Mouse (Mus musculus) liver, embryonic 14.5 days (tissue): ENCODE data around the gene Hist1h1e. TPM values are rescaled to one million over a fixed set of nuclear protein-coding genes. Genes with fewer than 3 reads are reported as not detected.

Experiments
- ATAC-seq: fragments of 200-750 bp; cut with Nextera tagmentation; 2 replicates; pipeline ENCODE4 v1.8.0; 2017; ENCODE audit warnings: moderate number of reproducible peaks, mild to moderate bottlenecking, moderate library complexity; ENCODE audit not compliant: insufficient read depth
- DNase-seq, 3 experiments: peaks; one replicate each; pipeline ENCODE4 v3.0.0-alpha.2; 2012 to 2013; ENCODE audit warnings: low read depth in 3 of 3, low spot score in 3 of 3
- H3K27ac ChIP-seq: fragments of 300-500 bp; sonication (generic); 2 replicates; pipeline ENCODE4 v1.5.1; 2014; ENCODE audit warnings: moderate library complexity, mild to moderate bottlenecking, control low read depth, inconsistent platforms
- H3K27me3 ChIP-seq: fragments of 300-500 bp; sonication (generic); 2 replicates; pipeline ENCODE4 v1.6.1; 2014; ENCODE audit warnings: mild to moderate bottlenecking, low read length, moderate library complexity; ENCODE audit not compliant: control insufficient read depth, insufficient read depth
- H3K36me3 ChIP-seq: fragments of 300-500 bp; sonication (generic); replicated peaks from 2 replicates; pipeline ENCODE4 v1.6.1; 2014; ENCODE audit warnings: low read depth; ENCODE audit not compliant: control insufficient read depth, insufficient read depth
- H3K4me1 ChIP-seq, 2 experiments: fragments of 200-500 bp in 1 of 2; fragments of 300-500 bp in 1 of 2; sonication (generic) in 1 of 2; replicated peaks; 2 replicates each; pipeline ENCODE4 v1.6.1; 2012 to 2014; ENCODE audit warnings: antibody characterized with exemption in 1 of 2, inconsistent platforms in 1 of 2, low read length in 1 of 2; ENCODE audit not compliant: control insufficient read depth in 2 of 2, insufficient read depth in 2 of 2
- H3K4me2 ChIP-seq: fragments of 300-500 bp; sonication (generic); 2 replicates; pipeline ENCODE4 v1.6.1; 2014; ENCODE audit warnings: low read depth, mild to moderate bottlenecking, control low read depth, moderate library complexity
- H3K4me3 ChIP-seq, 2 experiments: fragments of 200-500 bp in 1 of 2; fragments of 300-500 bp in 1 of 2; sonication (generic) in 1 of 2; 2 replicates each; pipeline ENCODE4 v1.5.1; 2012 to 2014; ENCODE audit warnings: low read depth in 2 of 2, low read length in 2 of 2, mild to moderate bottlenecking in 2 of 2, control low read depth in 1 of 2, inconsistent platforms in 1 of 2, moderate library complexity in 1 of 2; ENCODE audit not compliant: insufficient read depth in 1 of 2
- H3K9ac ChIP-seq: fragments of 300-500 bp; sonication (generic); replicated peaks from 2 replicates; pipeline ENCODE4 v1.6.1; 2014; ENCODE audit warnings: mild to moderate bottlenecking, control low read depth, moderate library complexity
- H3K9me3 ChIP-seq: fragments of 300-500 bp; sonication (generic); 2 replicates; pipeline ENCODE4 v1.6.1; 2016; ENCODE audit warnings: low read length, mixed read lengths; ENCODE audit not compliant: control insufficient read depth
- CTCF ChIP-seq: IDR thresholded peaks from 2 replicates; pipeline ENCODE4 v1.5.1; 2016; ENCODE audit warnings: antibody characterized with exemption, low read depth, control low read depth
- EP300 ChIP-seq: IDR thresholded peaks from 2 replicates; pipeline ENCODE4 v1.6.1; 2016; ENCODE audit warnings: antibody characterized with exemption, low read depth
- WGBS: fragments of 180-500 bp; shearing (Covaris S2); extraction: QIAGEN DNeasy Blood & Tissue Kit; methylation state at CpG from one replicate; pipeline ENCODE4 v1.1.7; 2014; ENCODE audit not compliant: insufficient replicate concordance; 5-methylcytosine and 5-hydroxymethylcytosine counted together
- polyA plus RNA-seq, 2 experiments: library from polyadenylated mRNA; depleted of rRNA in 1 of 2; stranded (reverse) in 1 of 2; unstranded in 1 of 2; fragments of >200 nt; fragmentation: Nextera tagmentation in 1 of 2; extraction: Ambion mirVana in 1 of 2; gene quantifications; 2 replicates each; pipeline versions ENCODE4 v1.2.1 to v1.2.3; 2012 to 2014

Gene Hist1h1e
- polyA plus RNA-seq, 2 experiments = 8.0 to 23.1 TPM

GRCm38 (mm10) chr13:23603182-23603699 lies 19.1 kb downstream of the Hist1h1e start:
- Histone ChIP-seq H3K9ac (no peak overlapping the region), H3K4me1 (peaks cover 3 to 8% of the 10 kb centered on the region in 2 experiments; a peak in 3 of 4 replicates), H3K27me3 (no peaks in the 10 kb centered on the region), H3K27ac (no peak overlapping the region), H3K36me3 (no peaks in the 10 kb centered on the region), H3K9me3 (no peaks in the 10 kb centered on the region), H3K4me3 (no peak overlapping the region), H3K4me2 (no peak overlapping the region)
- 41% methylated on average over 7 of the region's 7 CpGs for WGBS
- DNase-seq (no peak), ATAC-seq (no peak)
- TF ChIP-seq CTCF = no peak
- no peak for TF ChIP-seq EP300

GRCm38 (mm10) chr13:23597957-23598356 lies 24.4 kb downstream of the Hist1h1e start:
- Histone ChIP-seq H3K27ac (peak overlapping the region; percentile 65), H3K4me3 (no peak overlapping the region), H3K27me3 (no peaks in the 10 kb centered on the region), H3K4me1 (peaks cover 38 to 44% of the 10 kb centered on the region in 2 experiments), H3K9me3 (no peaks in the 10 kb centered on the region), H3K36me3 (no peaks in the 10 kb centered on the region), H3K9ac (peak overlapping the region; percentile 16; the same call in 1 of the 2 replicates), H3K4me2 (peak overlapping the region; percentile 18; the same call in 1 of the 2 replicates)
- 6% methylated on average over 9 of the region's 9 CpGs for WGBS
- TF ChIP-seq EP300 = peak; percentile 67
- TF ChIP-seq CTCF = peak; percentile 83
- ATAC-seq (no peak), DNase-seq (peak in 1 of 3 experiments; percentile 75)

GRCm38 (mm10) chr13:23595622-23596372 lies 26.6 kb downstream of the Hist1h1e start:
- H3K4me2 ChIP-seq = peak overlapping the region; percentile 63
- TF ChIP-seq EP300 (peak; percentile 87), CTCF (no peak)

GRCm38 (mm10) chr13:23595185-23595584 lies 27.2 kb downstream of the Hist1h1e start:
- no peaks in the 10 kb centered on the region for H3K36me3 ChIP-seq
- H3K4me3 ChIP-seq = no peak overlapping the region; a peak in 1 of 4 replicates
- H3K9me3 ChIP-seq = no peaks in the 10 kb centered on the region
- peak overlapping the region; percentile 76 for H3K9ac ChIP-seq
- 14% methylated on average over 2 of the region's 2 CpGs for WGBS
- no peak for DNase-seq
- peak overlapping the region; percentile 97 for H3K27ac ChIP-seq
- peak overlapping the region; percentile 63 for H3K4me2 ChIP-seq
- H3K27me3 ChIP-seq = no peaks in the 10 kb centered on the region
- TF ChIP-seq EP300 (no peak), CTCF (no peak)
- H3K4me1 ChIP-seq = peaks cover 44 to 48% of the 10 kb centered on the region in 2 experiments
- ATAC-seq = peak; percentile 27; the same call in 1 of the 2 replicates

More at GRCm38 (mm10) chr13:23595622-23596372, 26.6 kb downstream of the Hist1h1e start:
- Histone ChIP-seq H3K36me3 (no peaks in the 10 kb centered on the region), H3K27ac (peak overlapping the region; percentile 97), H3K9ac (peak overlapping the region; percentile 76), H3K27me3 (no peaks in the 10 kb centered on the region), H3K4me3 (peak overlapping the region in 1 of 2 experiments; percentile 10; a peak in 1 of 4 replicates), H3K4me1 (peaks cover 44 to 48% of the 10 kb centered on the region in 2 experiments), H3K9me3 (no peaks in the 10 kb centered on the region)
- ATAC-seq (peak; percentile 94), DNase-seq (peak in 2 of 3 experiments; percentile 70 to 74)
- 29% methylated on average over 7 of the region's 7 CpGs for WGBS
